Mouse (Mus musculus): ENCODE results near the gene Slc35d2.

Gene Slc35d2

GRCm38 (mm10) chr13:64049535-64049934 is 79.6 kb downstream of the Slc35d2 start:
- DNase-seq: no peak

GRCm38 (mm10) chr13:64048467-64048866 is 80.7 kb downstream of the Slc35d2 start:
- DNase-seq: no peak

Measured in lung, adult 18-20 months (tissue).